Mouse (Mus musculus): ENCODE measurements around the gene Ampd3. TPM values are rescaled to one million over a fixed set of nuclear protein-coding genes. Genes with fewer than 3 reads are reported as not detected.
A peak's percentile ranks its signal among the peaks of the same experiment; 100 is the strongest.

The Ampd3 gene
- 33.7 and 34.2 TPM in 2 replicates for polyA plus RNA-seq (2016; fragmentation: Nextera tagmentation; extraction: Ambion mirVana)

GRCm38 (mm10) chr7:110768001-110768400, at the start of gene Ampd3:
Gene Ampd3 (plus strand): TSS chr7:110768206.
- peak within 1 kb of the TSS; percentile 49 for H3K27ac ChIP-seq
- peak within 1 kb of the TSS; percentile 81 for H3K9ac ChIP-seq
- ATAC-seq: no peak
- H3K4me1 ChIP-seq: peaks cover 54% of the 10 kb centered on the region
- H3K4me2 ChIP-seq: peak within 1 kb of the TSS; percentile 97
- no peaks in the 10 kb centered on the region for H3K36me3 ChIP-seq
- H3K9me3 ChIP-seq (replicated peaks): no peaks in the 10 kb centered on the region
- H3K4me3 ChIP-seq: peak within 1 kb of the TSS; percentile 67
- 43% methylated on average over 11 of the region's 16 CpGs for WGBS (ENCODE audit: insufficient replicate concordance)
- H3K27me3 ChIP-seq (replicated peaks): peaks cover 36% of the 10 kb centered on the region

GRCm38 (mm10) chr7:110718505-110718904, 49.5 kb upstream of the Ampd3 start:
- H3K4me3 ChIP-seq: no peak overlapping the region
- WGBS (ENCODE audit: insufficient replicate concordance): 61% methylated on average over 6 of the region's 6 CpGs
- H3K4me1 ChIP-seq: no peaks in the 10 kb centered on the region
- H3K9me3 ChIP-seq (replicated peaks): no peaks in the 10 kb centered on the region
- no peak overlapping the region for H3K27ac ChIP-seq
- H3K4me2 ChIP-seq: no peak overlapping the region
- H3K36me3 ChIP-seq: no peaks in the 10 kb centered on the region
- 0 out of 2 replicates have a peak, but pooled peaks cover 15% of the 10 kb centered on the region for H3K27me3 ChIP-seq (replicated peaks)
- ATAC-seq: no peak
- no peak overlapping the region for H3K9ac ChIP-seq

- WGBS (ENCODE audit: insufficient replicate concordance): 63% methylated on average over 4 of the region's 4 CpGs
- Histone ChIP-seq H3K4me1 (no peaks in the 10 kb centered on the region), H3K9ac (no peak overlapping the region), H3K27me3 (replicated peaks) (0 out of 2 replicates have a peak, but pooled peaks cover 11% of the 10 kb centered on the region), H3K36me3 (no peaks in the 10 kb centered on the region), H3K9me3 (replicated peaks) (no peaks in the 10 kb centered on the region), H3K4me3 (no peak overlapping the region), H3K4me2 (no peak overlapping the region), H3K27ac (no peak overlapping the region)
- no peak for ATAC-seq
Measured at GRCm38 (mm10) chr7:110719857-110720256, 48.1 kb upstream of the Ampd3 start.

GRCm38 (mm10) chr7:110722183-110722582, 45.8 kb upstream of the Ampd3 start:
- no peak overlapping the region for H3K27ac ChIP-seq
- 64% methylated on average over 4 of the region's 4 CpGs for WGBS (ENCODE audit: insufficient replicate concordance)
- 0 out of 2 replicates have a peak, but pooled peaks cover 11% of the 10 kb centered on the region for H3K27me3 ChIP-seq (replicated peaks)
- H3K4me2 ChIP-seq: no peak overlapping the region
- no peak overlapping the region for H3K4me3 ChIP-seq
- H3K4me1 ChIP-seq: no peaks in the 10 kb centered on the region
- no peak for ATAC-seq
- no peak overlapping the region for H3K9ac ChIP-seq
- no peaks in the 10 kb centered on the region for H3K36me3 ChIP-seq
- no peaks in the 10 kb centered on the region for H3K9me3 ChIP-seq (replicated peaks)

- Histone ChIP-seq H3K4me2 (no peak overlapping the region), H3K4me1 (no peaks in the 10 kb centered on the region), H3K27ac (no peak overlapping the region), H3K27me3 (replicated peaks) (0 out of 2 replicates have a peak, but pooled peaks cover 6% of the 10 kb centered on the region), H3K9ac (no peak overlapping the region), H3K4me3 (no peak overlapping the region), H3K9me3 (replicated peaks) (no peaks in the 10 kb centered on the region), H3K36me3 (no peaks in the 10 kb centered on the region)
- 26% methylated on average over 2 of the region's 2 CpGs for WGBS (ENCODE audit: insufficient replicate concordance)
- no peak for ATAC-seq
Measured at GRCm38 (mm10) chr7:110727049-110727448, 41.0 kb upstream of the Ampd3 start.

GRCm38 (mm10) chr7:110728876-110729275, 39.1 kb upstream of the Ampd3 start:
- no peaks in the 10 kb centered on the region for H3K4me1 ChIP-seq
- no peak overlapping the region for H3K27ac ChIP-seq
- no peak overlapping the region for H3K4me2 ChIP-seq
- H3K9me3 ChIP-seq (replicated peaks): no peaks in the 10 kb centered on the region
- H3K36me3 ChIP-seq: no peaks in the 10 kb centered on the region
- ATAC-seq: no peak
- H3K4me3 ChIP-seq: no peak overlapping the region
- H3K9ac ChIP-seq: no peak overlapping the region
- WGBS (ENCODE audit: insufficient replicate concordance): 38% methylated on average over 3 of the region's 3 CpGs
- peaks cover 10% of the 10 kb centered on the region for H3K27me3 ChIP-seq (replicated peaks)

GRCm38 (mm10) chr7:110729295-110729694, 38.7 kb upstream of the Ampd3 start:
- Histone ChIP-seq H3K27me3 (replicated peaks) (peaks cover 10% of the 10 kb centered on the region), H3K4me2 (no peak overlapping the region), H3K9me3 (replicated peaks) (no peaks in the 10 kb centered on the region), H3K9ac (no peak overlapping the region), H3K4me1 (no peaks in the 10 kb centered on the region), H3K4me3 (no peak overlapping the region), H3K36me3 (no peaks in the 10 kb centered on the region), H3K27ac (no peak overlapping the region)
- 72% methylated on average over 6 of the region's 6 CpGs for WGBS (ENCODE audit: insufficient replicate concordance)
- no peak for ATAC-seq

GRCm38 (mm10) chr7:110731091-110731967, 36.7 kb upstream of the Ampd3 start:
- WGBS (ENCODE audit: insufficient replicate concordance): 64% methylated on average over 6 of the region's 6 CpGs
- H3K4me3 ChIP-seq: no peak overlapping the region
- peaks cover 10% of the 10 kb centered on the region for H3K27me3 ChIP-seq (replicated peaks)
- peaks cover 4% of the 10 kb centered on the region; the same call in 1 of the 2 replicates for H3K9me3 ChIP-seq (replicated peaks)
- no peaks in the 10 kb centered on the region for H3K4me1 ChIP-seq
- H3K4me2 ChIP-seq: no peak overlapping the region
- H3K27ac ChIP-seq: no peak overlapping the region
- no peaks in the 10 kb centered on the region for H3K36me3 ChIP-seq
- H3K9ac ChIP-seq: no peak overlapping the region
- ATAC-seq: no peak

- Histone ChIP-seq H3K4me2 (no peak overlapping the region), H3K9ac (no peak overlapping the region), H3K9me3 (replicated peaks) (peaks cover 7% of the 10 kb centered on the region; the same call in 1 of the 2 replicates), H3K4me1 (no peaks in the 10 kb centered on the region), H3K27ac (no peak overlapping the region), H3K36me3 (no peaks in the 10 kb centered on the region), H3K4me3 (no peak overlapping the region), H3K27me3 (replicated peaks) (peaks cover 10% of the 10 kb centered on the region)
- no peak for ATAC-seq
- WGBS (ENCODE audit: insufficient replicate concordance): 73% methylated on average over 12 of the region's 12 CpGs
Measured at GRCm38 (mm10) chr7:110732001-110732632, 35.9 kb upstream of the Ampd3 start.

GRCm38 (mm10) chr7:110736914-110737313, 31.1 kb upstream of the Ampd3 start:
- no peak for ATAC-seq
- H3K27me3 ChIP-seq (replicated peaks): peaks cover 18% of the 10 kb centered on the region
- no peak overlapping the region for H3K4me3 ChIP-seq
- H3K9me3 ChIP-seq (replicated peaks): peaks cover 7% of the 10 kb centered on the region; the same call in 1 of the 2 replicates
- no peak overlapping the region for H3K27ac ChIP-seq
- H3K36me3 ChIP-seq: no peaks in the 10 kb centered on the region
- no peak overlapping the region for H3K9ac ChIP-seq
- H3K4me1 ChIP-seq: no peaks in the 10 kb centered on the region
- WGBS (ENCODE audit: insufficient replicate concordance): 39% methylated on average over 2 of the region's 2 CpGs
- no peak overlapping the region for H3K4me2 ChIP-seq

- no peaks in the 10 kb centered on the region for H3K4me1 ChIP-seq
- no peak overlapping the region for H3K4me2 ChIP-seq
- H3K27ac ChIP-seq: no peak overlapping the region
- no peak overlapping the region for H3K4me3 ChIP-seq
- H3K27me3 ChIP-seq (replicated peaks): peaks cover 18% of the 10 kb centered on the region; the same call in 1 of the 2 replicates
- H3K9me3 ChIP-seq (replicated peaks): peaks cover 7% of the 10 kb centered on the region; the same call in 1 of the 2 replicates
- no peak for ATAC-seq
- no peaks in the 10 kb centered on the region for H3K36me3 ChIP-seq
- H3K9ac ChIP-seq: no peak overlapping the region
- 34% methylated on average over 5 of the region's 5 CpGs for WGBS (ENCODE audit: insufficient replicate concordance)
Measured at GRCm38 (mm10) chr7:110739764-110740163, 28.2 kb upstream of the Ampd3 start.

- H3K36me3 ChIP-seq: no peaks in the 10 kb centered on the region
- 44% methylated on average over 2 of the region's 2 CpGs for WGBS (ENCODE audit: insufficient replicate concordance)
- no peak overlapping the region for H3K9ac ChIP-seq
- H3K27me3 ChIP-seq (replicated peaks): peaks cover 18% of the 10 kb centered on the region; the same call in 1 of the 2 replicates
- H3K27ac ChIP-seq: no peak overlapping the region
- H3K4me1 ChIP-seq: no peaks in the 10 kb centered on the region
- H3K9me3 ChIP-seq (replicated peaks): peaks cover 7% of the 10 kb centered on the region; the same call in 1 of the 2 replicates
- ATAC-seq: no peak
- no peak overlapping the region for H3K4me2 ChIP-seq
- no peak overlapping the region for H3K4me3 ChIP-seq
Measured at GRCm38 (mm10) chr7:110740188-110740587, 27.8 kb upstream of the Ampd3 start.
